ENCODE assay signal across 13 mouse cellular contexts in the genomic region with DNA sequence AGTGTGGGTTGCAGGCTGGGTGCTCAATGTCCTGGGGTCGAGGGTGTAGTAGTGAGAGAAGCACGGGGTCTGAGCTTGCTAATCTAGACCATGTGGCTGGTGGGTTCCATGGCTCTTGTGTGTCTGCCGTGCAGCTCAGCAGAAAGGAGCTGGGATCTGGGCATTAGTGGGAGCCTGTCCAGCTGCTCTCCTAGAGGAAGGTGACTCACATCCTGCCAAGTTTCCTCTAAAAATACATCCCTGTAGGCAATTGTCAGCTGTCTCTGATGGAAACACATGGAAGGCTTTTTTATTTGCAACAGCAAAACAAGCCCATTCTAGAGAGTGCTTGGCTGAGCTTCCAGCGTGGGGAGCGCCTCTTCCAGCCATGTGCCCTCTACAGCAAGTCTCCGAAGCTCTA. TPM values are rescaled to one million over a fixed set of nuclear protein-coding genes. Genes with fewer than 3 reads are reported as not detected.
"Had no signal": no experiment of that assay in that cellular context is flagged by ENCODE, and none has a peak within 500 bp of the region (broad histone marks: within the 10 kb centered on the region; RNA-seq: fewer than 3 reads in every experiment).

No protein-coding gene starts in this region.

RNA-seq across cellular contexts. Expression of a gene that starts 44.3 kb away (rescaled TPM):
- polyA plus RNA-seq: testis, adult 2 months had no signal

RNA-seq across cellular contexts. Expression of a gene that starts 44.5 kb away (rescaled TPM):
- total RNA-seq: neutrophil, adult 5-6 weeks had no signal

RNA-seq across cellular contexts. Expression of a gene that starts 58.5 kb away (rescaled TPM):
- total RNA-seq: neutrophil, adult 5-6 weeks had no signal
- polyA plus RNA-seq: neural tube, embryonic 14.5 days; neural tube, embryonic 15.5 days; small intestine, adult 2 months; spleen, adult 2 months; stomach, embryonic 14.5 days; stomach, embryonic 15.5 days; stomach, embryonic 16.5 days; stomach, postnatal 0 days; testis, adult 2 months; thymus, adult 2 months; thymus, postnatal 0 days; urinary bladder, adult 2 months had no signal

RNA-seq across cellular contexts. Expression of a gene that starts 59.3 kb away (rescaled TPM):
- total RNA-seq: neutrophil, adult 5-6 weeks had no signal
- polyA plus RNA-seq: neural tube, embryonic 14.5 days; neural tube, embryonic 15.5 days; small intestine, adult 2 months; spleen, adult 2 months; stomach, embryonic 14.5 days; stomach, embryonic 15.5 days; stomach, postnatal 0 days; testis, adult 2 months; thymus, adult 2 months; thymus, postnatal 0 days; urinary bladder, adult 2 months had no signal
